Mouse (Mus musculus): ENCODE results near the gene Elmo1. TPM values are rescaled to one million over a fixed set of nuclear protein-coding genes. Genes with fewer than 3 reads are reported as not detected.

The Elmo1 gene
- polyA plus RNA-seq, 1 experiment from 2014 or later: 3.1 TPM

DNA sequence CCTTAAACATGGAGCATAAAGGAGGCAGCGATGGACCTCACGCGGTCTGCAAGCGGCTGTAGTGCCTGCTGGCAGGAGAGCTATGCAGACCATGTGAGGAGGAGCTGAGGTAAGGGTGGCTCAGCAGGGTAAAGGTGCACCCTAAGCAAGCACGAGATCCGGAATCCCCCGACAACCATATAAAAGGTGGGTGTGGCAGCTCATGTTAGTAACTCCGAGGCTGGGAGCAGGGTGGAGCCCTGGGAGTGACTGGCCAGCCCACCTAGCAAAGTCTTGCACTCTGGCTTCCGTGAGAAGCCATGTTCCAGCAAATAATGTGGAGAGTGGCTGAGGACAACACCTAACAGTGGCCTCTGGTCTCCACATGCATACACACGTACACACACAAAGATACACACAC is 466.3 kb downstream of the Elmo1 start:
- DNase-seq (no peak), ATAC-seq (ENCODE audit: low read depth) (no peak)
- no peaks in the 10 kb centered on the region for H3K9me3 ChIP-seq (replicated peaks)
- H3K9ac ChIP-seq: no peak overlapping the region
- H3K36me3 ChIP-seq: no peaks in the 10 kb centered on the region
- H3K4me2 ChIP-seq: no peak overlapping the region
- H3K27ac ChIP-seq: no peak overlapping the region
- no peak overlapping the region for H3K4me3 ChIP-seq (replicated peaks)
- 76% methylated on average over 10 of the region's 10 CpGs for WGBS (ENCODE audit: insufficient replicate concordance)
- H3K4me1 ChIP-seq (replicated peaks): no peaks in the 10 kb centered on the region
- H3K27me3 ChIP-seq: no peaks in the 10 kb centered on the region

DNA sequence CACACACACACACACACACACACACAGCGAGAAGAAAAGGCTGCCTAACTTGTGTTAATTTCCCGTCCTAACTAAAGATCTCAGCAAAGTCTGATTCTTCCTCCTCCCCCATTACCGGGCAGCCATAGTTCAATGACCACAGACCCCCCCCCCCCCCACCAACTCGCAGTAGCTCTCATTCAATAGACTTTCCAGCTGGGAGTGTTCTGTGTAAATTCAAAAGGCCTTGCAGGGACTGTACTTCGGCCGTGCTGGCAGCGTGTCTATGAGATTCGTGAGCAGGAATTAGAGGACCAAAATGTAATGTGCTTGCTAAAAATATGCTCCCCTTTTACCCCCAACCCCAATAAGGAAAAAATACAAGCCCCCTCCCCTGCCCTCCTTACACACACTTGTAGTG is 466.8 kb downstream of the Elmo1 start:
- no peak overlapping the region for H3K27ac ChIP-seq
- no peak overlapping the region for H3K4me2 ChIP-seq
- ATAC-seq (ENCODE audit: low read depth) (no peak), DNase-seq (no peak)
- H3K9ac ChIP-seq: no peak overlapping the region
- H3K36me3 ChIP-seq: no peaks in the 10 kb centered on the region
- no peak overlapping the region for H3K4me3 ChIP-seq (replicated peaks)
- H3K9me3 ChIP-seq (replicated peaks): no peaks in the 10 kb centered on the region
- no peaks in the 10 kb centered on the region for H3K27me3 ChIP-seq
- WGBS (ENCODE audit: insufficient replicate concordance): 76% methylated on average over 8 of the region's 8 CpGs
- H3K4me1 ChIP-seq (replicated peaks): no peaks in the 10 kb centered on the region

- Histone ChIP-seq H3K4me3 (replicated peaks) (no peak overlapping the region), H3K4me2 (no peak overlapping the region), H3K9me3 (replicated peaks) (no peaks in the 10 kb centered on the region), H3K27ac (no peak overlapping the region), H3K36me3 (no peaks in the 10 kb centered on the region), H3K9ac (no peak overlapping the region), H3K27me3 (no peaks in the 10 kb centered on the region), H3K4me1 (replicated peaks) (no peaks in the 10 kb centered on the region)
- 72% methylated on average over 2 of the region's 2 CpGs for WGBS (ENCODE audit: insufficient replicate concordance)
- DNase-seq: no peak
- ATAC-seq (ENCODE audit: low read depth): no peak
These were observed 468.0 kb downstream of the Elmo1 start for GRCm38 (mm10) chr13:20558376-20558775.

GRCm38 (mm10) chr13:20564414-20564813 is 474.0 kb downstream of the Elmo1 start:
- Histone ChIP-seq H3K4me2 (no peak overlapping the region), H3K36me3 (no peaks in the 10 kb centered on the region), H3K4me3 (replicated peaks) (no peak overlapping the region), H3K27me3 (no peaks in the 10 kb centered on the region), H3K9ac (no peak overlapping the region), H3K9me3 (replicated peaks) (no peaks in the 10 kb centered on the region), H3K27ac (no peak overlapping the region), H3K4me1 (replicated peaks) (no peaks in the 10 kb centered on the region)
- 64% methylated on average over 9 of the region's 9 CpGs for WGBS (ENCODE audit: insufficient replicate concordance)
- no peak for ATAC-seq (ENCODE audit: low read depth)
- no peak for DNase-seq

GRCm38 (mm10) chr13:20575186-20575585 is 484.8 kb downstream of the Elmo1 start:
- no peak for DNase-seq
- no peak for ATAC-seq (ENCODE audit: low read depth)
- H3K36me3 ChIP-seq: 0 out of 2 replicates have a peak, but pooled peaks cover 2% of the 10 kb centered on the region
- WGBS (ENCODE audit: insufficient replicate concordance): 52% methylated on average over 2 of the region's 2 CpGs
- no peak overlapping the region for H3K4me3 ChIP-seq (replicated peaks)
- no peak overlapping the region for H3K9ac ChIP-seq
- no peak overlapping the region for H3K27ac ChIP-seq
- H3K9me3 ChIP-seq (replicated peaks): no peaks in the 10 kb centered on the region
- no peak overlapping the region for H3K4me2 ChIP-seq
- H3K4me1 ChIP-seq (replicated peaks): no peaks in the 10 kb centered on the region
- H3K27me3 ChIP-seq: no peaks in the 10 kb centered on the region

- H3K27ac ChIP-seq: no peak overlapping the region
- no peak overlapping the region for H3K4me3 ChIP-seq (replicated peaks)
- no peaks in the 10 kb centered on the region for H3K4me1 ChIP-seq (replicated peaks)
- H3K9me3 ChIP-seq (replicated peaks): no peaks in the 10 kb centered on the region
- H3K9ac ChIP-seq: no peak overlapping the region
- ATAC-seq (ENCODE audit: low read depth) (no peak), DNase-seq (no peak)
- WGBS (ENCODE audit: insufficient replicate concordance): 55% methylated on average over 4 of the region's 4 CpGs
- no peak overlapping the region for H3K4me2 ChIP-seq
- H3K36me3 ChIP-seq: no peaks in the 10 kb centered on the region
- H3K27me3 ChIP-seq: no peaks in the 10 kb centered on the region
These were observed 495.5 kb downstream of the Elmo1 start for GRCm38 (mm10) chr13:20585868-20586267.

DNA sequence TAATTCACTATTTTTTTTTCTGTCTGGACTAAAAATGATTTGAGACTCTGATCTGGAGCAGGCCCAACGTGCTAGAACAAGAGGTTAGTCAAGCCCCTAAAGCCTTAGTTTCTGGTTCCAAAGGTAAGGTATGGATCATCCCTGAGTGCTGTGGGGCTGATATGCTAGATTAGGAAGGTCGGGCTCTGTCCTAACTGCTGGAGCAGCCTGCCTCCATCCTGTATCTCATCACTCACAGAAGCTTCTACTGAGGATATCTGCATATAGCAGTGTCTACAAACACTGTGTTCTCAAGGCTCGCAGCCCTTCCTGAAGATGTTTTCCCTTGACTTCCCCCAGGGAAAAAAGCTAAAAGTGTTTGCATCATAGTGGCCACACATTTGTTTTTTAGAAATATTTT is 496.1 kb downstream of the Elmo1 start:
- DNase-seq (no peak), ATAC-seq (ENCODE audit: low read depth) (peak; percentile 78)
- no peaks in the 10 kb centered on the region for H3K27me3 ChIP-seq
- H3K4me2 ChIP-seq: no peak overlapping the region
- no peak overlapping the region for H3K9ac ChIP-seq
- 48% methylated on average over 3 of the region's 3 CpGs for WGBS (ENCODE audit: insufficient replicate concordance)
- no peak overlapping the region for H3K4me3 ChIP-seq (replicated peaks)
- H3K9me3 ChIP-seq (replicated peaks): no peaks in the 10 kb centered on the region
- H3K27ac ChIP-seq: no peak overlapping the region
- H3K4me1 ChIP-seq (replicated peaks): no peaks in the 10 kb centered on the region
- no peaks in the 10 kb centered on the region for H3K36me3 ChIP-seq

DNA sequence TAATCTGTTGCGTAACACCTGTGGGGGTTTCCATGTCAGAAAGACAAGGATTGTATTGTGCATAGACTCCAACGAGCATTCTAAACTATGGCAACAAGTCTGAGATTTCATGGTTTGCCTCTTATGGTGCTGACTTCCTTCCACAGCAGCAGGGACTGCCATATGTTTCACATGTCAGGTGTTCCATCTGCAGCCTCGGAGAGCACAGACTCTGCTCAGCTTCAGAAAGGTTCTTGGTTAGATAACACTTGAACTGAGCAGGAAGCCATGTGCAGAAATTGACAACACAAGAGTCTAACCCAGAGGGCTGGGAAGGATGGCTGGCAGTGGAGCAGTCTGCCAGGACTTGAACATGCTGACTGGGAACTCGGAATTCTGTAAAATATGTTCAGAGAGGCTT is 500.6 kb downstream of the Elmo1 start:
- Histone ChIP-seq H3K27ac (no peak overlapping the region), H3K4me3 (replicated peaks) (no peak overlapping the region), H3K9me3 (replicated peaks) (no peaks in the 10 kb centered on the region), H3K4me1 (replicated peaks) (no peaks in the 10 kb centered on the region), H3K4me2 (no peak overlapping the region), H3K9ac (no peak overlapping the region), H3K27me3 (no peaks in the 10 kb centered on the region), H3K36me3 (no peaks in the 10 kb centered on the region)
- no peak for ATAC-seq (ENCODE audit: low read depth)
- no peak for DNase-seq
- 55% methylated on average over 4 of the region's 4 CpGs for WGBS (ENCODE audit: insufficient replicate concordance)

DNA sequence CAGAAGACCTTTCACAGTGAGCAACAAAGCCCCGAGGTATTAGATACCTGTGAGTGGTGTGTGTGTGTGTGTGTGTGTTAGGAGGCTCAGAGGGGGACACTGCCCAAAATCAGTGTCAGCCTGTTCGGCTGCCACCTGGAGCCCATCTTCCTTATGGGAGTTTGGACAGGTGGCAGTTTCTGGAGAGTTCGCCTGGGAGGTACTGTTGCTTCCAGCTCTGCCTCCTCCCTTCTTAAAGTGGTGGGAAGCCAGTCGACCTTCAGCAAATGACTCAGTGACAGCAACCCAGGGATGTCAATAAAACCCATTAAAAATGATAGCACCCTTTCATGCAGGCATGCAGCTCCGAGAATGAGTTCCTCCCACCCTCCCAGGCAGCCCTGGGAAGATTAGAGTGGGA is 506.9 kb downstream of the Elmo1 start:
- H3K4me1 ChIP-seq (replicated peaks): no peaks in the 10 kb centered on the region
- WGBS (ENCODE audit: insufficient replicate concordance): 42% methylated on average over 5 of the region's 5 CpGs
- ATAC-seq (ENCODE audit: low read depth): no peak
- DNase-seq: no peak
- no peaks in the 10 kb centered on the region for H3K27me3 ChIP-seq
- H3K27ac ChIP-seq: no peak overlapping the region
- no peak overlapping the region for H3K4me2 ChIP-seq
- no peaks in the 10 kb centered on the region for H3K9me3 ChIP-seq (replicated peaks)
- no peak overlapping the region for H3K9ac ChIP-seq
- H3K4me3 ChIP-seq (replicated peaks): no peak overlapping the region
- no peaks in the 10 kb centered on the region for H3K36me3 ChIP-seq

- Histone ChIP-seq H3K9ac (no peak overlapping the region), H3K36me3 (no peaks in the 10 kb centered on the region), H3K4me2 (no peak overlapping the region), H3K27me3 (no peaks in the 10 kb centered on the region), H3K9me3 (replicated peaks) (no peaks in the 10 kb centered on the region), H3K4me1 (replicated peaks) (no peaks in the 10 kb centered on the region), H3K4me3 (replicated peaks) (no peak overlapping the region), H3K27ac (no peak overlapping the region)
- 60% methylated on average over 3 of the region's 3 CpGs for WGBS (ENCODE audit: insufficient replicate concordance)
- DNase-seq (no peak), ATAC-seq (ENCODE audit: low read depth) (no peak)
These were observed 508.2 kb downstream of the Elmo1 start for GRCm38 (mm10) chr13:20598618-20599017.

DNA sequence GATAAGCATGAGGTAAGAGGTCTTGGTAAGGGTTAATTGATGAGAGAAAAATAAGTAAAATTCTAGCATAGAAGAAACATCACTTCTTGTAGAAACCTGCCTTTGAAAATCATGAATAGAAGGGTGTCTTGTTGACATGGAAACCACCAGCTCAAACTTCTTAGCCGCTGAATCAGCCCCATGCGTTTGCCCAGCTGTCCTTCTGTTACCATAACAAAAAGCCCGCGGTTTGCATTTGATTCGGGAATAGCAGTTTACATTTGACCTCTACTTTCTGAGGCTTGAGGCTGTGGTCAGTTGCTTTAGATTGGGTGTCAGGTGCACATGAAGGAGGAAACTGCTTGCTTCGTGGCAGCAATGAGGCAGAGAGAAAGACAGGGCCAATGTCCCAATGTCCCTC is 509.9 kb downstream of the Elmo1 start:
- 59% methylated on average over 6 of the region's 6 CpGs for WGBS (ENCODE audit: insufficient replicate concordance)
- no peak overlapping the region for H3K4me2 ChIP-seq
- ATAC-seq (ENCODE audit: low read depth): no peak
- no peak overlapping the region for H3K27ac ChIP-seq
- no peaks in the 10 kb centered on the region; the same call in 1 of the 2 replicates for H3K4me1 ChIP-seq (replicated peaks)
- no peaks in the 10 kb centered on the region for H3K9me3 ChIP-seq (replicated peaks)
- no peak overlapping the region for H3K4me3 ChIP-seq (replicated peaks)
- no peaks in the 10 kb centered on the region for H3K27me3 ChIP-seq
- no peak for DNase-seq
- H3K36me3 ChIP-seq: no peaks in the 10 kb centered on the region
- no peak overlapping the region for H3K9ac ChIP-seq

- Histone ChIP-seq H3K36me3 (no peaks in the 10 kb centered on the region), H3K9ac (no peak overlapping the region), H3K4me2 (no peak overlapping the region), H3K27me3 (no peaks in the 10 kb centered on the region), H3K4me1 (replicated peaks) (no peaks in the 10 kb centered on the region; the same call in 1 of the 2 replicates), H3K4me3 (replicated peaks) (no peak overlapping the region), H3K9me3 (replicated peaks) (no peaks in the 10 kb centered on the region), H3K27ac (no peak overlapping the region)
- ATAC-seq (ENCODE audit: low read depth) (no peak), DNase-seq (no peak)
- 32% methylated on average over 1 of the region's 1 CpGs for WGBS (ENCODE audit: insufficient replicate concordance)
These were observed 511.0 kb downstream of the Elmo1 start for GRCm38 (mm10) chr13:20601421-20601820.

Measured in liver, embryonic 13.5 days (tissue).